Mouse (Mus musculus) C2C12 (cell line): ENCODE measurements around the gene Abcc12. TPM values are rescaled to one million over a fixed set of nuclear protein-coding genes. Genes with fewer than 3 reads are reported as not detected.

ENCODE experiments used
- H3K27me3 ChIP-seq: one replicate; pipeline ENCODE4 v1.6.1; 2011; ENCODE audit not compliant: control insufficient read depth, insufficient read depth, insufficient read length
- H3K36me3 ChIP-seq: one replicate; pipeline ENCODE4 v1.6.1; 2011; ENCODE audit not compliant: control insufficient read depth, insufficient read depth
- H3K4me3 ChIP-seq: one replicate; pipeline ENCODE4 v1.5.1; 2011; ENCODE audit warnings: mild to moderate bottlenecking, control low read depth; ENCODE audit not compliant: poor library complexity, insufficient read depth, severe bottlenecking
- H3K79me2 ChIP-seq: one replicate; pipeline ENCODE4 v1.6.1; 2011; ENCODE audit not compliant: control insufficient read depth, insufficient read depth
- H3K79me3 ChIP-seq: one replicate; pipeline ENCODE4 v1.6.1; 2011; ENCODE audit warnings: low read depth, control low read depth
- H3ac ChIP-seq: one replicate; pipeline ENCODE3; 2011; ENCODE audit warnings: low read depth; ENCODE audit not compliant: control insufficient read depth, insufficient read length
- CEBPB ChIP-seq: IDR thresholded peaks from one replicate; pipeline ENCODE4 v1.6.1; 2011; ENCODE audit warnings: low read depth, mild to moderate bottlenecking, control low read depth, moderate library complexity
- CTCF ChIP-seq: IDR thresholded peaks from one replicate; pipeline ENCODE4 v1.5.1; 2011; ENCODE audit not compliant: control insufficient read depth, insufficient read depth, insufficient read length
- FOSL1 ChIP-seq: IDR thresholded peaks from one replicate; pipeline ENCODE4 v1.8.0; 2011; ENCODE audit warnings: mild to moderate bottlenecking, low read length; ENCODE audit not compliant: poor library complexity, insufficient read depth, severe bottlenecking
- MAX ChIP-seq: IDR thresholded peaks from one replicate; pipeline ENCODE4 v1.6.1; 2011; ENCODE audit warnings: mild to moderate bottlenecking, control low read depth
- MYOD1 ChIP-seq: IDR thresholded peaks from one replicate; pipeline ENCODE4 v1.6.1; 2011; ENCODE audit warnings: low read depth; ENCODE audit not compliant: control insufficient read depth, insufficient read length
- MYOG ChIP-seq: IDR thresholded peaks from one replicate; pipeline ENCODE4 v1.6.1; 2011; ENCODE audit not compliant: control insufficient read depth, insufficient read length; ENCODE audit errors: extremely low read depth
- USF1 ChIP-seq: IDR thresholded peaks from one replicate; pipeline ENCODE4 v1.6.1; 2011; ENCODE audit warnings: low read depth, mild to moderate bottlenecking, control low read depth, moderate library complexity
- polyA plus RNA-seq: library from polyadenylated mRNA; unstranded; fragments of >200 nt; fragmentation: generic; extraction: Trizol; gene quantifications from one replicate; pipeline ENCODE4 v1.2.1, GENCODE M21; 2012; ENCODE audit warnings: missing spikeins

Abcc12 gene
- polyA plus RNA-seq, 1 experiment, result not detected

DNA sequence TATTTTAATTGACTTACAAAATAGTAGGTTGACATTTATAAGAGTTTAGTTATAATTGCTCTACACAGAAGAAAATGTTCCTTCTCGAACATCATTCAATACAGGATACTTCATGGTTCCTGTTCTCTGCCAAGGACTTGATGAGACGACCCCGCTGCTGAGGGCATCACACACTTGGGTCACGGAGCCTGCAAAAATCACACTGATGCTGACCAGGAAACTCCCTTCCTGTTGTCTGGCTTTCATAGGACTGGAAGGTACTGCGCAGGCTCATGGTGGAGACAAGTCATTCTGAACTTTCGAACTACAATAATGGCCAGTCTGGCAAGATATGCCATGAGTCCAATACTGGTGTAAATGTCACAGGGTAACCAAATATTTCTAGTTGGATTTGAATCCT lies 95.1 kb downstream of the Abcc12 start:
- H3K79me3 ChIP-seq, result no peaks in the 10 kb centered on the region
- no peak for TF ChIP-seq MAX
- no peaks in the 10 kb centered on the region for H3K36me3 ChIP-seq

GRCm38 (mm10) chr8:86484244-86484643 lies 96.2 kb downstream of the Abcc12 start:
- Histone ChIP-seq H3K36me3 (no peaks in the 10 kb centered on the region), H3ac (no peak overlapping the region), H3K4me3 (no peak overlapping the region), H3K27me3 (no peaks in the 10 kb centered on the region), H3K79me3 (no peaks in the 10 kb centered on the region), H3K79me2 (no peaks in the 10 kb centered on the region)
- no peak for TF ChIP-seq MYOD1
- no peak for TF ChIP-seq FOSL1
- TF ChIP-seq MAX, result no peak
- TF ChIP-seq CTCF, result no peak
- no peak for TF ChIP-seq CEBPB
- TF ChIP-seq MYOG, result no peak

More for the DNA sequence above, 95.1 kb downstream of the Abcc12 start:
- no peaks in the 10 kb centered on the region for H3K27me3 ChIP-seq
- H3K79me2 ChIP-seq, result no peaks in the 10 kb centered on the region
- H3K4me3 ChIP-seq, result no peak overlapping the region
- H3ac ChIP-seq, result no peak overlapping the region

GRCm38 (mm10) chr8:86482116-86482515 lies 98.4 kb downstream of the Abcc12 start:
- H3K27me3 ChIP-seq, result no peaks in the 10 kb centered on the region
- no peaks in the 10 kb centered on the region for H3K79me2 ChIP-seq
- H3K79me3 ChIP-seq, result no peaks in the 10 kb centered on the region
- H3K36me3 ChIP-seq, result no peaks in the 10 kb centered on the region
- H3K4me3 ChIP-seq, result no peak overlapping the region
- no peak for TF ChIP-seq CTCF
- TF ChIP-seq MAX, result no peak
- TF ChIP-seq MYOG, result no peak
- TF ChIP-seq USF1, result no peak
- TF ChIP-seq MYOD1, result no peak
- TF ChIP-seq CEBPB, result peak; percentile 87
- no peak for TF ChIP-seq FOSL1
- no peak overlapping the region for H3ac ChIP-seq

DNA sequence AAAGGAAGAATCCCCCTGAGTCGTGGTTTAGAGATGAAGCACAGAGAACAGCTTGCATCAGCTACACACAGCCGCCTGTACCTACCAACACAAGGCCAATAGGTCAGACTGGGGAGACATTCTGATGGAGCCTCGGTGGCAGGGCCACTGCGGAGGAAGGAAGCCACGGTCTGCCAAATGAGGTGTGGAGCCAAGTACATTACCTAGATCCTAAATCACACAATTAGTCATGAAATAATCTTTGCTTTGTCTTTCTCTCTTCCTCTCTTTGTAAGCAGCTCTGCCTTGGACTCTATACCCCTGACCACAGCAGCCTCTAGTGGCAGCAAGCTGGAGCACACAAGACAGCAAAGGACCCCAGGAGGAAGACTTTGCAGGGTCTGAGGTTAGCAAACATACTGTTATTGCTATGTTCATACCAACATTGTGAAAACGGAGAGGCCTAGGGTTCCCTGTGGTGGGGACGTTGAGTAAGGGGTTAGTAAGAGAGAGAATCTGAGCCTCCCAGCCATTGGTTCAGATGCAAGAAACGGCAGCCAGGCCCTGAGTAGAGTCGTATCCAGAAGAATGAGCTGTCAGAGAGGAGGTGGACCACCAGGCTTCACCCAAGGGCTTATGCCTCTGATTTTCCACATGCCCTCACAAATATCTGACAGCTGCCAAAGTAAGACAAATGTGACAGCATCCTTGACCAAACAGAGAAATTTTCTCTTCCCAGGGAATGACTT lies 104.6 kb downstream of the Abcc12 start:
- H3ac ChIP-seq, result no peak overlapping the region

GRCm38 (mm10) chr8:86474461-86474860 lies 106.0 kb downstream of the Abcc12 start:
- no peak overlapping the region for H3ac ChIP-seq
- TF ChIP-seq USF1, result no peak
- TF ChIP-seq FOSL1, result no peak
- no peak for TF ChIP-seq MYOD1
- TF ChIP-seq MAX, result no peak
- TF ChIP-seq CTCF, result no peak
- no peak for TF ChIP-seq MYOG
- TF ChIP-seq CEBPB, result no peak
- H3K79me3 ChIP-seq, result no peaks in the 10 kb centered on the region
- no peak overlapping the region for H3K4me3 ChIP-seq
- H3K79me2 ChIP-seq, result no peaks in the 10 kb centered on the region
- no peaks in the 10 kb centered on the region for H3K27me3 ChIP-seq
- no peaks in the 10 kb centered on the region for H3K36me3 ChIP-seq

More for the DNA sequence above, 104.6 kb downstream of the Abcc12 start:
- H3K27me3 ChIP-seq, result no peaks in the 10 kb centered on the region
- TF ChIP-seq FOSL1 (no peak), CTCF (peak; percentile 31)
- no peaks in the 10 kb centered on the region for H3K36me3 ChIP-seq
- H3K4me3 ChIP-seq, result no peak overlapping the region
- H3K79me2 ChIP-seq, result no peaks in the 10 kb centered on the region
- H3K79me3 ChIP-seq, result no peaks in the 10 kb centered on the region

DNA sequence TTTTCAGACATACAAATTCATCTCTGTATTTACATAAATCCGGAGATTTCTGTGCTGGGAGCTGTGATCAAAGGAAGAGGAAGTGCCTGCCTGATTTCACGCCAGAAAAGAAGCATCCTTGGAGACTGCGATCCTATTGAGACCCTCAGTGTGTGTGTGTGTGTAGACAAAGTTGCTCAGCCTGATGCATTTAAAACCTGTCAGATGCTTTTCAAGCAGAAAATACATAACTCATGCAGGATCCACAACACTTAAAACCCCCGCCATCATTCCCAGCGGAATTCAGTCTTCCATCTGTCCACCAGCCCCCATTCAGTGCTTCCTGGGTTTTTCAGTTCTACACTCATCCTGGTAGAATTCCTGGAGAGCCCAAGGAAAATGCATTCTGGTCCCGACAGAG lies 107.4 kb downstream of the Abcc12 start:
- H3K79me3 ChIP-seq, result no peaks in the 10 kb centered on the region
- TF ChIP-seq CEBPB, result no peak
- TF ChIP-seq FOSL1, result no peak
- no peak for TF ChIP-seq MAX
- TF ChIP-seq MYOD1, result no peak
- TF ChIP-seq CTCF, result no peak
- TF ChIP-seq MYOG, result no peak
- no peak for TF ChIP-seq USF1
- H3K27me3 ChIP-seq, result no peaks in the 10 kb centered on the region
- H3K4me3 ChIP-seq, result no peak overlapping the region
- no peak overlapping the region for H3ac ChIP-seq
- no peaks in the 10 kb centered on the region for H3K79me2 ChIP-seq
- H3K36me3 ChIP-seq, result no peaks in the 10 kb centered on the region
